Mouse (Mus musculus) adrenal gland, adult 8-10 months (tissue): ENCODE data around the gene Senp8. TPM values are rescaled to one million over a fixed set of nuclear protein-coding genes. Genes with fewer than 3 reads are reported as not detected.
"Not testable (repeated sequence)": the region's sequence is repeated elsewhere in the genome, so short reads cannot be mapped to it uniquely, and the experiment has no call there.

Experiments used
- DNase-seq: peaks from one replicate; pipeline ENCODE4 v3.0.0; 2022
- total RNA-seq, 4 experiments: library from RNA; stranded (reverse); gene quantifications; 2 replicates each; pipeline ENCODE4 v1.2.4; 2022

Gene Senp8
- 10 to 100 TPM in 3 of 4 experiments, 1 to 10 TPM in 1; 9.8 to 16.5 (median 11.5) TPM for total RNA-seq

GRCm38 (mm10) chr9:59750267-59751065 lies at the start of gene Senp8, which contains the start of gene Myo9a:
Gene Senp8 (minus strand): TSS chr9:59750710.
Gene Myo9a (plus strand): TSS chr9:59750896.
- peak; percentile 99 for DNase-seq

- not testable (repeated sequence) for DNase-seq
These were observed 16.5 kb upstream of the Senp8 start for GRCm38 (mm10) chr9:59766966-59767461.

GRCm38 (mm10) chr9:59760515-59760914 lies 10.0 kb upstream of the Senp8 start:
- no peak for DNase-seq

DNA sequence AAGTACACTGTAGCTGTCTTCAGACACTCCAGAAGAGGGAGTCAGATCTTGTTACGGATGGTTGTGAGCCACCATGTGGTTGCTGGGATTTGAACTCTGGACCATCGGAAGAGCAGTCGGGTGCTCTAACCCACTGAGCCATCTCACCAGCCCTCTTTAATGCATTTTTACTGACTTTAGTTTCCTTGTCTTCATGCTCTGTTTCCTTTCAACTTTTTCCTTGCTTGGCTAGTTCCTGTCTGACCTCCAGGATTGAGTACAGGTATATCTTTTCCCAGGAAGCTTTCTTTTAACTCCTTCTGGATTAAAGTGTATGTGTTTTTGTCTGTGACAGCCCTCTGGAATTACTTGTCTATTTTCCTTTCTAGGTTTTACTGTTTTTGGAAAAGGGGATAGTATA lies 6.5 kb upstream of the Senp8 start:
- not testable (repeated sequence) for DNase-seq

- DNase-seq, result no peak
These were observed 4.7 kb upstream of the Senp8 start for GRCm38 (mm10) chr9:59755199-59755598.

DNA sequence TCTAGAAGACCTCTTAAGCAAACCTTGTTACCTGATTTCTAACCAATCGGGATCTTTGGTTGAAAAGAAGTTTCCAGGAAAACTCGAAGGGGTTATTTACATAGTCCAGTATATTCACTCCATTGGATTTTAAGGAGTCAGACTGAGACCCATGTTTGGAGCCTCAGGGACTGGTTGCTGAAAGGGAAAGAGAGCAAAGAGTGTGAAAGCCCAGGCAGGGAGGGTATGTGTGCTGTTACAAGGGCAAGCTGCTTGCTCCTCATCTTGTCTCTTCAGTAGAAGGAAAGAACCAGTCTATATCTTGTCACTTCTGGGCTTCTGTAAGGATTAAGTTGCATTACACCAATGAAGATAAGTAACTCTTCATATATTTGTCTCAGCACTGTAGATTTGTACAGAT lies 1.5 kb upstream of the Senp8 start:
- no peak for DNase-seq

- peak; percentile 88 for DNase-seq
These were observed 614 bp upstream of the Senp8 start for GRCm38 (mm10) chr9:59751066-59751581.

GRCm38 (mm10) chr9:59749581-59750265 lies 787 bp downstream of the Senp8 start:
- no peak for DNase-seq

DNA sequence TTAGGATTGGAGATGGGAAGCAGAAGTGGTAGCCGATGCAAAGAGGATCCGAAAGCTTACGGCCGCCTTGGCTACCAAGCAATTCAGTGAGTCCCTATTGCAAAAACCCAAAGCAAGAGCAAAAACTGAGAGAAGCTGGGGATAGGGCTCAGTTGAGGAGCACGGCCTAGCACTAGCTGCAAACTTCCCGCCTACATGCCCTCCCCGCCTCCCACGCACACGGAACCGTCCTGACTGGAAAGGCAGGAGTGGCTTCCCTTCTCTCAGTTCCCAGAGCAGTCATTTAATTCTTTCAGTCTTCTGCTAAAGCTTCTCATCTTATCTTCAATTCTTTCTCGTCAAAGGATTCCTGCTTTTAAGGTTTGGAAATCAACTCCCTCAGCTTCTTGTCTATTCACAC lies 1.5 kb downstream of the Senp8 start:
- DNase-seq, result no peak

GRCm38 (mm10) chr9:59748387-59748786 lies 2.1 kb downstream of the Senp8 start:
- DNase-seq, result no peak

DNA sequence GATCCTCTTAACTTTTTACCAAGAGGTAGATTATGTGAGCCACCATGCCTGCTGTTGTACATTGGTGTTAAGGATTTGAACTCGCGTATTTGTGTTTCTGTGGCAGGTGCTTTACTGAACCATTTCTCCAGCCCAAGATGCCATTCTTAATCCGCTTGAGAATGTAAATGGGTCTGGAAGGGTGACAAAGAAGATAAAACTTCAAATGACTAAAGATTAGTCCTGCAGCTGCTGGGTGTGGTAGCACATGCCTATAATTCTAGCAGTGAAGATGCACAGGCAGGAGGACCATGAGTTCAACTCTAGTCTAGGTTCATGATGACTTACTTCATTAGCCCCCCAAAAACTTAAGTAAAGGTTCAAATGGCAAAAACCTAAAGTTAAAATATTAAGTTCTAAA lies 6.6 kb downstream of the Senp8 start:
- DNase-seq, result no peak

DNA sequence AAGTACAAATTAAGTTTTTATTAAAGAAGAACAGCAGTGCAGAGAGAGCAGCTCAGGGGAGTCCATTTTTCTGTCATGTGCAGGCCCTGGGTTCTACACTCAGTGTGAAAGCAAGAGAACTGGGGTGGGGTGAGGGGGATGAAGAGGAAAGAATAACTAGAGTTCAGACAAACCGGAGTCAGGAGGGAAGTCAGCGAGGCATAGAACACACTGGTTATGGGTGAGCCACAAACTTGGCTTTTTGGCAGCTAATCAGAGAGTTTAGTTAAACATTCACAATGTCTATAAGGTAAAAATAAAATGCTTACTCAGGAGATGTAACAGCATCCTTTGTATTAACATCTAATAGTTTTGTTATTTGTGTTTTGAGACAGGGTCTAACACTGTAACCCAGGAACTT lies 9.9 kb downstream of the Senp8 start:
- no peak for DNase-seq

- DNase-seq, result no peak
These were observed 15.1 kb downstream of the Senp8 start for GRCm38 (mm10) chr9:59735394-59735793.

- DNase-seq, result no peak
These were observed 17.4 kb downstream of the Senp8 start for GRCm38 (mm10) chr9:59733075-59733474.

DNA sequence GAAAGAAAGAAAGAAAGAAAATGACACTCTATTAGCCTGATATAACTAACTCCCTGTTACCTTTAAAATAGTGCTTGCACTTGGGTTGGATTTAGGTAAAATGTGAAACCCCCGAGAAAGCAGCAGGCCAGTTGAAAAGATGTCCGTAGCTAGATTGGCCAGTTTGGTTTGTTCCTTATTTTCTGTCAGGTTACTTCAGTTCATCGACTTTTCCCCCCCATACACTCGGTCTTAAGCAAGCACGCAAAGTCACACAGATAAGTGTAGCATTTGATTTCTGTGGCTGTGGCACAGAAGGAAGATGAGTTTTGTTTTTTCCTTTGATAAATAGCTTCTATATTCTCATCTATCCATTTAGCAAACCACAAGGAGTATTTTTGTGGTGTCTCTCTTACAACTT lies 19.4 kb downstream of the Senp8 start:
- no peak for DNase-seq

- no peak for DNase-seq
These were observed 22.8 kb downstream of the Senp8 start for GRCm38 (mm10) chr9:59727569-59728286.

- no peak for DNase-seq
These were observed 25.0 kb downstream of the Senp8 start for GRCm38 (mm10) chr9:59725515-59725914.

DNA sequence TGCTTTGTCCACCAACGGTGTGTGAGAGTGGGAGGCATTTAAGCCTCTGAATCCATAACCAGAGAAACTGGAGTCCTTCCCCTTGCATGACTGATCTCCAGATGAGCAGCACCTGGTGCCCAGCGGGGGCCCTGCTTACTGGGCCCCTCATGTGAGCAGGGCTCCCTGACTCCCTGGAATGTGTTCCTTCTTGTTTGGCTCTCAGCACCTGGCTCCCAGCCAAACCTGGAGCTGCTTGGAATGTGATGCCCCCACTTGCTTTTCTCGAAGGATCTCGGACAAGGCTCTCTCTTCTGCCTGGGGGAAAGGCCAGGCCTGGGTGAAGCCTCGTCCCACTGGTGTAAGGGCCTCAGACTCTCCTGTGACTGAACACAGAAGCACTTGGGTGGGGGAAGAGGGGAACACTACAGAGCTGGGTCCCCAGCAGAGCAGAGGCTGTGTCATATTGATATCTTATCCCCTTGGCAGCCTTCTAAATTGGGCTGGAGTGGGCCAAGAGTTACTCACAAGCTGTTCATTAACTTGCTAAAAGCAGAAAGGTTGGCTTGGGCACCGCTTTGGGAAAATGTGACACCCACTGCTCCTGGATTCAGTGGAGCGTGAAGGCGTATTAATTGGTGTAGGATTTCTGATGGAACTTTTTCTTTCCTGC lies 26.6 kb downstream of the Senp8 start:
- no peak for DNase-seq

DNA sequence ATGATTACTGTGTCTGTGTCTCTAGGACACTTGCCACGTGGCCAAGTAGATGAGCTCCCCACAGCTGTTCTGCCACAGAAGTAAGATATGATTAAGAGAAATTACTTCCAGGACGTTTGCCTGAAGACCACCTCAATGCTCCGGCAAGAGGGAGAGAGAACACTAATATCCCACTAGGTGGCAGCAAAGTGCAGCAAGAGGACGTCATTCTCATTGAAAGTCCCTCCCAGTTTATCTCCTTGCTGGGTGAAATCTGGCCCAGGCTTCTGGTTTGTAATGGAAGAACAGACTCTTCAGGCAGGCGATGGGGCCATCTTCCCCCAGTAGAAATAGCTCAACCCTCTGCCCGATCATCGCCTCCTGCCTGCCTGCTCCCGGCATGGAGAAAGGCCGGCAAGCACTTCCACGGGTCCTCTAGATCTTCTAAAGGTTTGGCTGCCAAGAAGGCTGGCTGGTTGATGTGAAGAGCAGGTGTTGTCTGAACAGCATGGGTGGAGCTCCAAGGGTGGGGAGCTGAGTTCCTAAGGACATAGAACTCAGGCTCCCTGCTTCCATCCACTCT lies 27.3 kb downstream of the Senp8 start:
- peak; percentile 26 for DNase-seq

DNA sequence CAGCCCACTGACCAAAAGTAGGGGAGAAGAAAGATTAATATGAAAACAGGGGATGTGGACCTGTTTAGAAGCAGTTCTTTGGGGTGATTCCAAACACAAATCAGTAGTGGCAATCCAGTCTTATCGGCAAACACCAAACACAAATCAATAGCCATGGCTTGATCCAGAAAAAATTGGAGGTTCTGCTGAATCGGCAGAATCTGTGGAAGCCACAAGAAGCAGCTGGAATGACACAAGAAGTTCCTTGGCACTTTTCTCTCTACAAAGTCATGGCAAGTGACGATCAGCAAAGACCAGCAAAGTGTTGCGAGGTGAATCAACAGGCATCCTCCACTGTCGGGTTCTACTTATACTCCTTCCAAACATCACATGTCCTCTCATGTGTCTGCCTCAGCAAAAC lies 29.4 kb downstream of the Senp8 start:
- no peak for DNase-seq

GRCm38 (mm10) chr9:59718237-59718636 lies 32.3 kb downstream of the Senp8 start:
- DNase-seq, result no peak
